Mouse (Mus musculus) heart, embryonic 11.5 days (tissue): ENCODE results near the gene Rnf217. TPM values are rescaled to one million over a fixed set of nuclear protein-coding genes. Genes with fewer than 3 reads are reported as not detected.

Experiments
- ATAC-seq: fragments of 200-750 bp; cut with Nextera tagmentation; replicated peaks from 2 replicates; pipeline ENCODE4 v1.8.0; 2017; ENCODE audit warnings: moderate library complexity; ENCODE audit not compliant: insufficient number of reproducible peaks, low FRiP score, low TSS enrichment
- H3K27ac ChIP-seq: fragments of 300-500 bp; sonication (generic); 2 replicates; pipeline ENCODE4 v1.5.1; 2014; ENCODE audit warnings: mild to moderate bottlenecking, low read depth, low read length
- H3K27me3 ChIP-seq: fragments of 300-500 bp; sonication (generic); 2 replicates; pipeline ENCODE4 v1.6.1; 2014; ENCODE audit warnings: mild to moderate bottlenecking, low read length, mixed read lengths; ENCODE audit not compliant: control insufficient read depth, insufficient read depth
- H3K36me3 ChIP-seq: fragments of 300-500 bp; sonication (generic); 2 replicates; pipeline ENCODE4 v1.6.1; 2014; ENCODE audit warnings: mild to moderate bottlenecking, low read length, moderate library complexity, mixed read lengths; ENCODE audit not compliant: control insufficient read depth, insufficient read depth
- H3K4me1 ChIP-seq: fragments of 300-500 bp; sonication (generic); 2 replicates; pipeline ENCODE4 v1.6.1; 2014; ENCODE audit warnings: low read length; ENCODE audit not compliant: control insufficient read depth, insufficient read depth
- H3K4me2 ChIP-seq: fragments of 300-500 bp; sonication (generic); 2 replicates; pipeline ENCODE4 v1.6.1; 2014; ENCODE audit warnings: mild to moderate bottlenecking, moderate library complexity
- H3K4me3 ChIP-seq: fragments of 300-500 bp; sonication (generic); 2 replicates; pipeline ENCODE4 v1.5.1; 2014; ENCODE audit warnings: low read depth, low read length
- H3K9ac ChIP-seq: fragments of 300-500 bp; sonication (generic); 2 replicates; pipeline ENCODE4 v1.6.1; 2014; ENCODE audit warnings: mild to moderate bottlenecking, low read depth, low read length, moderate library complexity
- H3K9me3 ChIP-seq: fragments of 300-500 bp; sonication (generic); replicated peaks from 2 replicates; pipeline ENCODE4 v1.6.1; 2016; ENCODE audit warnings: low read length; ENCODE audit not compliant: control insufficient read depth
- WGBS: fragments of 180-500 bp; shearing (Covaris S2); extraction: QIAGEN DNeasy Blood & Tissue Kit; methylation state at CpG from one replicate; pipeline ENCODE4 v1.1.7; 2014; ENCODE audit not compliant: insufficient replicate concordance; 5-methylcytosine and 5-hydroxymethylcytosine counted together
- polyA plus RNA-seq: library from polyadenylated mRNA; unstranded; fragments of >200 nt; fragmentation: Nextera tagmentation; extraction: Ambion mirVana; gene quantifications from 2 replicates; pipeline ENCODE4 v1.2.1, GENCODE M21; 2014

Gene Rnf217
- polyA plus RNA-seq, 1 experiment from 2014 or later, result 1.6 TPM

DNA sequence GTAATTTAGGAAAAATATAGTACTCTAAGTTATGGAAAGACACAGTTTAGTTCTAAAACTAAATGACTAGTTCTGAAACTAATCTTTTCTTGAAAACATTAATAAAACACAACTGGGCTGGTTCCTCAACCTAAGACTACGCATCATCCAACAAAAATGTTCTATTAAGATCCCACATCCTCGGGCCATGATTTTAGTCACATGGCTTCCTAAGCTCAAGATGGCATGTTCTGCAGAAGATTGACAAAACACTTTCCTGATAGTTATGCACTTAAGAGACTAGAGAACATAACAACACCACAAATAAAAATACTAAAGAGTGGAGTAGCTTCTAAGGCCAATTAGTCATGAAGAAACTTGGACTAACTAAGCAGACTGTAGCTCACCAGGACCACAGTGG, 76.2 kb downstream of the Rnf217 start:
- H3K36me3 ChIP-seq, result no peaks in the 10 kb centered on the region
- no peak overlapping the region for H3K27ac ChIP-seq
- no peak overlapping the region for H3K4me2 ChIP-seq
- H3K9me3 ChIP-seq, result no peaks in the 10 kb centered on the region
- H3K9ac ChIP-seq, result no peak overlapping the region
- WGBS, result 82% methylated on average over 2 of the region's 2 CpGs
- peaks cover 9% of the 10 kb centered on the region for H3K4me1 ChIP-seq
- H3K4me3 ChIP-seq, result no peak overlapping the region
- H3K27me3 ChIP-seq, result no peaks in the 10 kb centered on the region
- no peak for ATAC-seq

- Histone ChIP-seq H3K9me3 (no peaks in the 10 kb centered on the region), H3K4me1 (peaks cover 9% of the 10 kb centered on the region), H3K36me3 (no peaks in the 10 kb centered on the region), H3K4me3 (no peak overlapping the region), H3K27me3 (no peaks in the 10 kb centered on the region), H3K9ac (no peak overlapping the region), H3K4me2 (no peak overlapping the region), H3K27ac (no peak overlapping the region)
- no peak for ATAC-seq
- 43% methylated on average over 6 of the region's 6 CpGs for WGBS
Observed at GRCm38 (mm10) chr10:31528297-31528984, 80.5 kb downstream of the Rnf217 start.

- H3K27me3 ChIP-seq, result no peaks in the 10 kb centered on the region
- H3K36me3 ChIP-seq, result no peaks in the 10 kb centered on the region
- H3K9me3 ChIP-seq, result no peaks in the 10 kb centered on the region
- H3K9ac ChIP-seq, result no peak overlapping the region
- H3K4me2 ChIP-seq, result no peak overlapping the region
- H3K27ac ChIP-seq, result no peak overlapping the region
- no peak for ATAC-seq
- H3K4me1 ChIP-seq, result peaks cover 9% of the 10 kb centered on the region
- WGBS, result 74% methylated on average over 3 of the region's 3 CpGs
- H3K4me3 ChIP-seq, result no peak overlapping the region
Observed at GRCm38 (mm10) chr10:31525705-31526104, 83.3 kb downstream of the Rnf217 start.

GRCm38 (mm10) chr10:31519420-31519819, 89.6 kb downstream of the Rnf217 start:
- no peak overlapping the region for H3K9ac ChIP-seq
- WGBS, result 86% methylated on average over 1 of the region's 1 CpGs
- no peak overlapping the region for H3K4me3 ChIP-seq
- no peak overlapping the region for H3K27ac ChIP-seq
- no peaks in the 10 kb centered on the region for H3K27me3 ChIP-seq
- no peaks in the 10 kb centered on the region for H3K9me3 ChIP-seq
- no peaks in the 10 kb centered on the region for H3K36me3 ChIP-seq
- no peak overlapping the region for H3K4me2 ChIP-seq
- no peak for ATAC-seq
- H3K4me1 ChIP-seq, result no peaks in the 10 kb centered on the region

- no peaks in the 10 kb centered on the region for H3K4me1 ChIP-seq
- H3K4me3 ChIP-seq, result no peak overlapping the region
- no peaks in the 10 kb centered on the region for H3K27me3 ChIP-seq
- no peak overlapping the region for H3K4me2 ChIP-seq
- no peak overlapping the region for H3K9ac ChIP-seq
- WGBS, result 89% methylated on average over 4 of the region's 4 CpGs
- H3K36me3 ChIP-seq, result no peaks in the 10 kb centered on the region
- no peaks in the 10 kb centered on the region for H3K9me3 ChIP-seq
- no peak for ATAC-seq
- no peak overlapping the region for H3K27ac ChIP-seq
Observed at GRCm38 (mm10) chr10:31518210-31518609, 90.8 kb downstream of the Rnf217 start.

GRCm38 (mm10) chr10:31517192-31517591, 91.8 kb downstream of the Rnf217 start:
- Histone ChIP-seq H3K4me1 (no peaks in the 10 kb centered on the region), H3K4me3 (no peak overlapping the region), H3K36me3 (no peaks in the 10 kb centered on the region), H3K9ac (no peak overlapping the region), H3K9me3 (no peaks in the 10 kb centered on the region), H3K27ac (no peak overlapping the region), H3K4me2 (no peak overlapping the region), H3K27me3 (no peaks in the 10 kb centered on the region)
- 59% methylated on average over 4 of the region's 4 CpGs for WGBS
- no peak for ATAC-seq

DNA sequence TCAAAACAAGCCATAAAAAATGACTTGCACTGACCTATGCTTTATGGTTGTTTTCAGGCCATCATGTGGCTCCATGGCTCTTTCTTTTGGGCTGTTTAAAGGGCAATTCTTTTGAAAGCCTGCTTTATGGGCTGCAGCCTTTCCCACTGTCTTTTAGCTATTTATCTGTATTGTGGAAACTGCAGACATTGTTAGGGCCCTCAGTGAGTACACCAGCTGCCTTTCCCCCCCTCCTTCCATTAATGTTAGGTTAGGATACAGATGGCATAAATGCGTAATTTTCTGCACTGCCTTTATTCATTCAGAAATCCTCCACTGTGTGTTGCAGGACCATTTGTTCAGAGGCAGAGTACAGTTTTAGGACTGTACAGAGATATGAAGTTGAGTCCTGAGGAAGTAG, 93.1 kb downstream of the Rnf217 start:
- Histone ChIP-seq H3K4me1 (no peaks in the 10 kb centered on the region), H3K4me3 (no peak overlapping the region), H3K9ac (no peak overlapping the region), H3K9me3 (no peaks in the 10 kb centered on the region), H3K27me3 (no peaks in the 10 kb centered on the region), H3K27ac (no peak overlapping the region), H3K36me3 (no peaks in the 10 kb centered on the region), H3K4me2 (no peak overlapping the region)
- WGBS, result 87% methylated on average over 1 of the region's 1 CpGs
- ATAC-seq, result no peak

- Histone ChIP-seq H3K4me2 (no peak overlapping the region), H3K27ac (no peak overlapping the region), H3K4me1 (no peaks in the 10 kb centered on the region), H3K9ac (no peak overlapping the region), H3K36me3 (no peaks in the 10 kb centered on the region), H3K4me3 (no peak overlapping the region), H3K9me3 (no peaks in the 10 kb centered on the region), H3K27me3 (no peaks in the 10 kb centered on the region)
- ATAC-seq, result no peak
- WGBS, result 82% methylated on average over 3 of the region's 3 CpGs
Observed at GRCm38 (mm10) chr10:31504134-31504551, 104.8 kb downstream of the Rnf217 start.

- H3K27me3 ChIP-seq, result no peaks in the 10 kb centered on the region
- no peaks in the 10 kb centered on the region for H3K9me3 ChIP-seq
- ATAC-seq, result no peak
- H3K36me3 ChIP-seq, result no peaks in the 10 kb centered on the region
- H3K9ac ChIP-seq, result no peak overlapping the region
- 80% methylated on average over 8 of the region's 8 CpGs for WGBS
- no peaks in the 10 kb centered on the region for H3K4me1 ChIP-seq
- H3K4me3 ChIP-seq, result no peak overlapping the region
- no peak overlapping the region for H3K27ac ChIP-seq
- no peak overlapping the region for H3K4me2 ChIP-seq
Observed at GRCm38 (mm10) chr10:31503542-31504133, 105.3 kb downstream of the Rnf217 start.
